Mouse (Mus musculus): ENCODE measurements around the gene Acacb. TPM values are rescaled to one million over a fixed set of nuclear protein-coding genes. Genes with fewer than 3 reads are reported as not detected.

Acacb gene
- total and polyA plus RNA-seq, 3 experiments, result 0.43 to 2.6 (median 0.76) TPM

GRCm38 (mm10) chr5:114264030-114264459, 117.7 kb downstream of the Acacb start:
- no peaks in the 10 kb centered on the region for H3K36me3 ChIP-seq (replicated peaks)
- no peaks in the 10 kb centered on the region for H3K9me3 ChIP-seq (replicated peaks)
- TF ChIP-seq POLR2AphosphoS5 (IDR thresholded peaks at IDR 0.05; ENCODE audit: insufficient replicate concordance, low read depth, low read length) (no peak), GATA2 (IDR thresholded peaks at IDR 0.05; ENCODE audit: borderline replicate concordance, low read depth, low read length) (no peak), TAL1 (conservative IDR thresholded peaks at IDR 0.05; ENCODE audit: low read depth, low read length) (no peak), GATA1 (IDR thresholded peaks at IDR 0.05; ENCODE audit: borderline replicate concordance, low read length) (no peak)
- H3K27me3 ChIP-seq (ENCODE audit: insufficient read depth, low read length), result peaks cover 10% of the 10 kb centered on the region; the same call in 1 of the 2 replicates
- no peaks in the 10 kb centered on the region for H3K4me1 ChIP-seq (ENCODE audit: insufficient read depth, low read depth, low read length)
- ATAC-seq (ENCODE audit: extremely low read depth, insufficient number of reproducible peaks, low FRiP score, poor library complexity, severe bottlenecking) (no peak), DNase-seq (ENCODE audit: low spot score) (no peak)
- H3K4me3 ChIP-seq (ENCODE audit: low read depth, low read length), result no peak overlapping the region

GRCm38 (mm10) chr5:114264791-114265190, 118.5 kb downstream of the Acacb start:
- Histone ChIP-seq H3K4me3 (ENCODE audit: low read depth, low read length) (no peak overlapping the region), H3K4me1 (ENCODE audit: insufficient read depth, low read depth, low read length) (no peaks in the 10 kb centered on the region), H3K27me3 (ENCODE audit: insufficient read depth, low read length) (peaks cover 10% of the 10 kb centered on the region; the same call in 1 of the 2 replicates), H3K9me3 (replicated peaks) (no peaks in the 10 kb centered on the region), H3K36me3 (replicated peaks) (no peaks in the 10 kb centered on the region)
- DNase-seq (ENCODE audit: low spot score) (no peak), ATAC-seq (ENCODE audit: extremely low read depth, insufficient number of reproducible peaks, low FRiP score, poor library complexity, severe bottlenecking) (no peak)
- TF ChIP-seq GATA1 (IDR thresholded peaks at IDR 0.05; ENCODE audit: borderline replicate concordance, low read length) (no peak), POLR2AphosphoS5 (IDR thresholded peaks at IDR 0.05; ENCODE audit: insufficient replicate concordance, low read depth, low read length) (no peak), GATA2 (IDR thresholded peaks at IDR 0.05; ENCODE audit: borderline replicate concordance, low read depth, low read length) (no peak), TAL1 (conservative IDR thresholded peaks at IDR 0.05; ENCODE audit: low read depth, low read length) (no peak), CTCF (IDR thresholded peaks at IDR 0.05; ENCODE audit: low read depth, low read length) (no peak)

GRCm38 (mm10) chr5:114268646-114269045, 122.3 kb downstream of the Acacb start:
- no peaks in the 10 kb centered on the region for H3K36me3 ChIP-seq (replicated peaks)
- no peaks in the 10 kb centered on the region for H3K4me1 ChIP-seq (ENCODE audit: insufficient read depth, low read depth, low read length)
- no peaks in the 10 kb centered on the region for H3K9me3 ChIP-seq (replicated peaks)
- peaks cover 17% of the 10 kb centered on the region; the same call in 1 of the 2 replicates for H3K27me3 ChIP-seq (ENCODE audit: insufficient read depth, low read length)
- TF ChIP-seq POLR2AphosphoS5 (IDR thresholded peaks at IDR 0.05; ENCODE audit: insufficient replicate concordance, low read depth, low read length), result no peak
- no peak for TF ChIP-seq GATA2 (IDR thresholded peaks at IDR 0.05; ENCODE audit: borderline replicate concordance, low read depth, low read length)
- TF ChIP-seq TAL1 (conservative IDR thresholded peaks at IDR 0.05; ENCODE audit: low read depth, low read length), result no peak
- TF ChIP-seq GATA1 (IDR thresholded peaks at IDR 0.05; ENCODE audit: borderline replicate concordance, low read length), result no peak
- TF ChIP-seq CTCF (IDR thresholded peaks at IDR 0.05; ENCODE audit: low read depth, low read length), result no peak
- no peak overlapping the region for H3K4me3 ChIP-seq (ENCODE audit: low read depth, low read length)
- DNase-seq (ENCODE audit: low spot score), result no peak
- no peak for ATAC-seq (ENCODE audit: extremely low read depth, insufficient number of reproducible peaks, low FRiP score, poor library complexity, severe bottlenecking)

- DNase-seq (ENCODE audit: low spot score) (no peak), ATAC-seq (ENCODE audit: extremely low read depth, insufficient number of reproducible peaks, low FRiP score, poor library complexity, severe bottlenecking) (no peak)
- Histone ChIP-seq H3K36me3 (replicated peaks) (no peaks in the 10 kb centered on the region), H3K4me3 (ENCODE audit: low read depth, low read length) (no peak overlapping the region), H3K4me1 (ENCODE audit: insufficient read depth, low read depth, low read length) (no peaks in the 10 kb centered on the region), H3K27me3 (ENCODE audit: insufficient read depth, low read length) (peaks cover 23% of the 10 kb centered on the region; the same call in 1 of the 2 replicates), H3K9me3 (replicated peaks) (no peaks in the 10 kb centered on the region)
- TF ChIP-seq TAL1 (conservative IDR thresholded peaks at IDR 0.05; ENCODE audit: low read depth, low read length) (no peak), CTCF (IDR thresholded peaks at IDR 0.05; ENCODE audit: low read depth, low read length) (no peak), POLR2AphosphoS5 (IDR thresholded peaks at IDR 0.05; ENCODE audit: insufficient replicate concordance, low read depth, low read length) (no peak), GATA2 (IDR thresholded peaks at IDR 0.05; ENCODE audit: borderline replicate concordance, low read depth, low read length) (no peak), GATA1 (IDR thresholded peaks at IDR 0.05; ENCODE audit: borderline replicate concordance, low read length) (no peak)
Observed at GRCm38 (mm10) chr5:114269499-114269898, 123.2 kb downstream of the Acacb start.

- Histone ChIP-seq H3K4me3 (ENCODE audit: low read depth, low read length) (no peak overlapping the region), H3K36me3 (replicated peaks) (no peaks in the 10 kb centered on the region), H3K9me3 (replicated peaks) (no peaks in the 10 kb centered on the region), H3K27me3 (ENCODE audit: insufficient read depth, low read length) (peaks cover 25% of the 10 kb centered on the region; the same call in 1 of the 2 replicates), H3K4me1 (ENCODE audit: insufficient read depth, low read depth, low read length) (no peaks in the 10 kb centered on the region)
- DNase-seq (ENCODE audit: low spot score), result no peak
- no peak for TF ChIP-seq POLR2AphosphoS5 (IDR thresholded peaks at IDR 0.05; ENCODE audit: insufficient replicate concordance, low read depth, low read length)
- TF ChIP-seq TAL1 (conservative IDR thresholded peaks at IDR 0.05; ENCODE audit: low read depth, low read length), result no peak
- no peak for TF ChIP-seq CTCF (IDR thresholded peaks at IDR 0.05; ENCODE audit: low read depth, low read length)
- TF ChIP-seq GATA1 (IDR thresholded peaks at IDR 0.05; ENCODE audit: borderline replicate concordance, low read length), result no peak
- no peak for TF ChIP-seq GATA2 (IDR thresholded peaks at IDR 0.05; ENCODE audit: borderline replicate concordance, low read depth, low read length)
- no peak for ATAC-seq (ENCODE audit: extremely low read depth, insufficient number of reproducible peaks, low FRiP score, poor library complexity, severe bottlenecking)
Observed at GRCm38 (mm10) chr5:114269984-114270383, 123.6 kb downstream of the Acacb start.

- Histone ChIP-seq H3K27me3 (ENCODE audit: insufficient read depth, low read length) (peaks cover 29% of the 10 kb centered on the region; the same call in 1 of the 2 replicates), H3K4me1 (ENCODE audit: insufficient read depth, low read depth, low read length) (no peaks in the 10 kb centered on the region), H3K4me3 (ENCODE audit: low read depth, low read length) (no peak within 1 kb of the TSS), H3K36me3 (replicated peaks) (no peaks in the 10 kb centered on the region), H3K9me3 (replicated peaks) (no peaks in the 10 kb centered on the region)
- DNase-seq (ENCODE audit: low spot score) (no peak), ATAC-seq (ENCODE audit: extremely low read depth, insufficient number of reproducible peaks, low FRiP score, poor library complexity, severe bottlenecking) (no peak)
- TF ChIP-seq TAL1 (conservative IDR thresholded peaks at IDR 0.05; ENCODE audit: low read depth, low read length) (no peak), CTCF (IDR thresholded peaks at IDR 0.05; ENCODE audit: low read depth, low read length) (no peak), GATA2 (IDR thresholded peaks at IDR 0.05; ENCODE audit: borderline replicate concordance, low read depth, low read length) (no peak), POLR2AphosphoS5 (IDR thresholded peaks at IDR 0.05; ENCODE audit: insufficient replicate concordance, low read depth, low read length) (no peak), GATA1 (IDR thresholded peaks at IDR 0.05; ENCODE audit: borderline replicate concordance, low read length) (no peak)
Observed at GRCm38 (mm10) chr5:114273693-114274402, 127.5 kb downstream of the Acacb start, which contains the start of gene Foxn4. Foxn4 (minus strand) TSS chr5:114273807.

Data from G1E (cell line).